Mouse (Mus musculus) brown adipose tissue, adult 24 weeks (tissue): ENCODE measurements around the gene Tgm7. TPM values are rescaled to one million over a fixed set of nuclear protein-coding genes. Genes with fewer than 3 reads are reported as not detected.

ENCODE experiments used
- polyA plus RNA-seq: library from polyadenylated mRNA; stranded (reverse); fragments of >200 nt; gene quantifications from 2 replicates; pipeline ENCODE4 v1.2.4, GENCODE M21; 2012; ENCODE audit not compliant: missing spikeins, insufficient read depth, insufficient read length

Tgm7 gene
- polyA plus RNA-seq, 1 experiment, result not detected

Other genes starting within 250 kb of the Tgm7 start
- gene Ubr1, start 139.1 kb downstream of the Tgm7 start, polyA plus RNA-seq, result 10.5 and 12.3 TPM in 2 replicates
- 4.8 and 5.3 TPM in 2 replicates for gene Tmem62, start 132.8 kb downstream of the Tgm7 start, polyA plus RNA-seq
- 37.4 and 38.1 TPM in 2 replicates for gene Ccndbp1, start 101.4 kb downstream of the Tgm7 start, polyA plus RNA-seq
- gene Epb42, start 72.7 kb downstream of the Tgm7 start, polyA plus RNA-seq, result not detected in 2 replicates
- not detected in 2 replicates for gene Tgm5, start 24.0 kb downstream of the Tgm7 start, polyA plus RNA-seq
- 9.3 and 9.5 TPM in 2 replicates for gene Adal, start 30.6 kb upstream of the Tgm7 start, polyA plus RNA-seq
- gene Lcmt2, start 30.9 kb upstream of the Tgm7 start, polyA plus RNA-seq, result 4.9 and 5.9 TPM in 2 replicates
- 12.8 and 16.4 TPM in 2 replicates for gene Tubgcp4, start 60.9 kb upstream of the Tgm7 start, polyA plus RNA-seq
- 6.6 and 8.6 TPM in 2 replicates for gene Zscan29, start 61.3 kb upstream of the Tgm7 start, polyA plus RNA-seq
- 8.7 and 12.8 TPM in 2 replicates for gene Trp53bp1, start 161.6 kb upstream of the Tgm7 start, polyA plus RNA-seq
- 1.2 and 1.5 TPM in 2 replicates for gene Map1a, start 179.8 kb upstream of the Tgm7 start, polyA plus RNA-seq
- gene Ppip5k1, start 245.6 kb upstream of the Tgm7 start, polyA plus RNA-seq, result 64.8 and 79.2 TPM in 2 replicates
- gene Ckmt1, start 247.9 kb upstream of the Tgm7 start, polyA plus RNA-seq, result not detected in 2 replicates